Mouse (Mus musculus) spleen, postnatal 14 days (tissue): Measurements from ENCODE around the gene Rbms1.

Experiments
- DNase-seq, 2 experiments: peaks; one replicate each; pipeline ENCODE4 v3.0.0; 2021 to 2022; ENCODE audit warnings: low spot score in 2 of 2

The Rbms1 gene

GRCm38 (mm10) chr2:60809441-60809921 is 153.5 kb downstream of the Rbms1 start:
- DNase-seq, result no peak

- no peak for DNase-seq
These were observed 154.2 kb downstream of the Rbms1 start for GRCm38 (mm10) chr2:60808822-60809221.

DNA sequence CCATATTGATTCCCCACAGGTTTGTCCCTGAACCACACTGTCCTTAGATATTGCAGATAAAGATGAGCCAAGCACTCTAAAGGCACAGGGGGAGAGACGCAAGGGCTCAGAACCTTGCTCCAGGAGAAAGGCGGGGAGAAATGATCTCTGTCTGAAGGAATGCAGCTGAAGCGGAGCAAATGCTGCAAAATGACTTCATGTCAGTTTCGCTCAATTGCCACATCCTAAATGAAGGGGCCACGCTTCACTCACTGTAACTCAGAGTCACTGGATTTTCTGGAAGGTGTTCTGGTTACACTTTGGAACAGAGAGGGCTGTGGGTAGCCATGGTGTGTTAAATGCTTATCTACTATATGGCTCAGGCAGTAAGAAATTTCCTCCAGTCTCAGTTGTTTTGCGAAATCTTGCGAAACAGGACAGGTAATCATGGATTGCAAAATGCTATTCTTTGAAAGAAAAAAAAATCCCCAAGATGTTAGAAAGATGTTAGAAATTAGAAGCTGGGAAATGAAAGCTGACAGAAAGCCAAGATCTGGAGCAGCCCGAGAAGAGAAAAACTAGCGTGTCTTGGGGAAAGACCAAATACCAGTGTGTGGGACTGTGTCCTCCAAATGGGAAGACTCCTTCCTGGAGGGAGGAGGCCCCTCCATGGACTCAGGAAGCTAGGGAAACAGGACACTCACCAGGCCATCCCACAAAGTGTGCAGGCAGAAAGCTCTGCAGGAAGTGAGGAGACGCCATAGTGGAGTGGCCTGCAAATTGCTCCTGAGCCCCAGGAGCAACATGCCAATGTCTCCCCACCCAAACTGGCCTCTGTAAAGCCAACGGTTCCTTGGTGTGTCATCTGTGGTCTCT is 155.4 kb downstream of the Rbms1 start:
- DNase-seq, result no peak

GRCm38 (mm10) chr2:60804763-60805162 is 158.2 kb downstream of the Rbms1 start:
- no peak for DNase-seq

DNA sequence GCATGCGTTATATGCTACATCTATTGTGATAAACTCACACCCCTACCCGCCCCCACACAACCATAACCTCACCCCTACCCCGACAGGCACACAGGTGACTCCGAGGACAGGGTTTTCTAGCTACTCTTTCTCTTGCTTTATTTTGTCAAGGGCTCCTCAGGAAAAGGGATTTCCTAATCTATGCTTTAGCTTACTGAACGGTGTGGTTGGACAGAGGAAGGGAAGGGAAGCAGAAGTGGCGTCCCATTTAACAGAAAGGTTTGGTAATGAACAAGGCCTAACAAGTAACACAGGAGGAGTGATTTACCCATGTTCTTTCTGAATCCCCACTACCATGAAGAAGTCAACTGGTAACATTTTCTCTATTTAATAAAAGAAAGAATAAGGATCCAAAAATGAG is 159.6 kb downstream of the Rbms1 start:
- DNase-seq, result no peak

GRCm38 (mm10) chr2:60802828-60803227 is 160.2 kb downstream of the Rbms1 start:
- no peak for DNase-seq

DNA sequence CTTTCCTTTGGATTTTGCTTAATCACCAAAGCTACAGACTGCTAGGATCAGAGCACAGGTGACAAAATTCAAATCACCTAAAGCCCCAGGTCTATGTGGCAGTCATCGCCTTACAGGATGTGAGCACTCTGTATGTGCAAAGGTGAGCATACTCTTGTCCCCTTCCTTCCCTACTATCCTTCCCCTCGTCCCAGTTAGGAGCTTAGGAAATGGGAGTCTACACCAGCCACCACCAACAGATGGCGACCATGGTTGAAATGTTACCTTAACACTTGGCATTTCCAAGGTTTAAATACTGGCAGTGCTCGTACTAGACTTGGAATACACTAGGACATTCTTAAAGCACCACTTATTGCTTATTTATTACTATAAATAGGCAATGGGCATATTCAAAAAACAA is 160.8 kb downstream of the Rbms1 start:
- no peak for DNase-seq

DNA sequence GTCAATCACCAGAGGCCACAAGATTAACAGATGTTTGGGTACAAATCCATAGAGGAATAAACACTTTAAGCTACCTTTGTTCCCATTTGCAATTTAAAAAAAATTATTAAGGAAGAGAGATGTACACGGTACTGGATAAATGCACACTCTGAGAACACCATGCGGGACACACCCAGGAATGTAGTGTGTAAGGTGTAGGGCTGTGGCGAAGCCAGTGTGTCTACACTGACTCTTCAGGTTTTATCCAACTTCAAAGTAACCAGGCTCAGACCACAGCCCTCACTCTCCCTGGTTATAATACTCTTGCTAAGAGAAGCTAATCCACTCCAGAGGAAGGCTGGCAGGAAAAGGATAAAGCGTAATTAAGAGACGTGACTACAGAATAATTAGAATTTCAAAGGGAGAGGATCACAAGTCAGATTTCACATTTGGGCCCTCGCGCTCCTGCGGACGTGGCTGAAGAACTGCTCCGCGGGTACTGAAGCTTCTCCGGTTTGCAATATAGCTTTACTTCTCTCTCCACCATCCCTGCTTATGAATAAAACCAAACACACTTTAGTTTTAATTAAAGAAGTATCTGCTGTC is 161.3 kb downstream of the Rbms1 start:
- DNase-seq, result no peak

DNA sequence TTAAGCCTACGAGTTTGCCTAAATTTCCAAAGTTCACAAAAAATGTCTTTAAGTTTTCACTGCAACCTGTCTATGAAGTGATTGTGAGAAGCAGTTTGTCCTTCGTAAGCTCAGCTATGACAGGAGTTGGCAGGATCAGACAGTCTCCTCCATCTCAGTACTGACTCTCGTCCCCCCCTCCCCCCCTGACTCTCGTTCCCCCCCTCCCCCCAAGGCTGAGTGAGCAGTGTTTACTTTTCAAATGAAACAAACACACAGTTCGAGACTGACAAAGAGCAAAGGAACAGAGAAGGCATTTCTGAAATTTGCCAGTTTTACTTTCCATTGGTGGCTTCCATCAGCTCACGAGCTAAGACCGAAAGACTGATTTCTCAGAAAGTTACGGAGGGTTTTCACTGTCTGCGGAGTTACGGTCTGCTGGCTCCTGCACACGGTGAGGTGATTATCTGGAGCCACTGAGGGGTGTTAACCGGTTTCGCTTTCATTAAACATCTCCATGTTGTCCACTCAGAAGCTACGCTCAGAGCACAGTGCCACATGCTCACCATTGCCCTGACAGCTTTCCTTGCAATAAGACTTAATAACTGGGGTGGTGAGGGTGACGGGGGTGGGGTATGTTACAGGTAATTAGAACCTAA is 162.0 kb downstream of the Rbms1 start:
- no peak for DNase-seq

- DNase-seq, result no peak
These were observed 163.2 kb downstream of the Rbms1 start for GRCm38 (mm10) chr2:60799816-60800215.

- no peak for DNase-seq
These were observed 164.0 kb downstream of the Rbms1 start for GRCm38 (mm10) chr2:60798767-60799529.

DNA sequence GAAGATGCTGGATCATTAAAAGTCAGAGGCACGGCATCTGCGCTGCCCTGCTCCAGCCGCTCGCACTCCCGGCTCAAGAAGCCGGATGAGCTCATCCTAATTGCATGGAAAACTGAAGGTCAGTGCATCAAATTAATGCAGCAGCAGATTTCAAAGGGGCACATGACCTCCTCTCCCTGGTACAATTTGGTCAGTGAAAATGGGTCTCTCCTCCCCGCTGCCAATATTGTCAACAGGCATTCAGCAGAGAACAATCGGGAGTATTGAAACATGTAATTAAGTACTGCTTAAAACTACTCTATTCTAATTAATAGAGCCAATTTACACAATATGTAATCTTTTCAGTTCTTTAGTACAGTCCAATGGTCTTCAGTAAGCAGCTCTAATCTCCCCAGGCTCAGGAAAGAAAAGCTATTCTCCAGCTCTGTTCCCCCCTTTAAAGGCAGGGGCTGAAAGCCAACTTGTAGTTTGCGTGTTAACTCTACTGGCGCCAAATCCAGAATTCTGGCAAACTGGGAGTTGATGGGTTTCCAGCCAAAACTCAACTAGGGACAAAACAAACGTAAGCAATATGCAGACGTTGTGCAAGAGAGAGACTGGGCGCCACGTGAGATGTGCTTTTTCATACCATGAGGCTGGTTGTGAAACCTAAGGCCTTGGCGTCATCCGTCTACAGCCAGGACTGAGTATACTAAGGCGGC is 165.9 kb downstream of the Rbms1 start:
- no peak for DNase-seq

DNA sequence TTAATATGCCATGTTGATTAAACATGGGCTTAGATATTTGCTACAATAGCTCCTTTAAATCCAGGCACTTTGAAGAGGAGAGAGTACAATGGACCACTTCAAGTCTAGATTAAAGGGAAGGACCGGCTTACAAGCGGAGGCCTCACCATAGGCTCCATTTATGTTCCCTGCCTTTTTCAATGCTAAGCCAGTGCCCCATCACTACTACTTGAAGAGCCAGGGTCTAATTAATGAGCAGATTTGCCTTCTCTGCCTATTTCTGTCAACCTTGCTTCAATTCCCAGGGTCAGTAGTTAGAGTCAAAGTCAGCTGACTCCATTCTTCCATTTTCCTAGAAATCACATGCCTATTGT is 166.4 kb downstream of the Rbms1 start:
- no peak for DNase-seq

DNA sequence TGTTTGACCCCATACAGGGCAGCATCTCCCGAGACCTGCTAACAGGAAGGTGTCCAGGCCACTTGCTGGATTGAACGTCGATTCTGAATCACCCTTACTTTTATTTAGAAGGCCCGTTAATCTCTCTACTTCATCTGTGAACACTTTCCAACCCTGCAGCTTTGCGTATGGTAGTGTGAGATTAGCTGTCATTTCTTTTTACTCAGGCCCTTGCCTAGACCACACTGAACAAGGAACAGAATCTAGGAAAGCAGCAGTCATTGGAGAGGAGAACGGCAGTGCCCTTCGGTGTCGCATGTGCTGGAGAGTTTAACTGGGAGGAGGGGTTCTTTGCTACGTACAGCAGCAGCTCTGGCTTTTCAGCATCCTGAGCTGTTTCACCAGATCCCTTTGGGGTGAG is 167.1 kb downstream of the Rbms1 start:
- no peak for DNase-seq

DNA sequence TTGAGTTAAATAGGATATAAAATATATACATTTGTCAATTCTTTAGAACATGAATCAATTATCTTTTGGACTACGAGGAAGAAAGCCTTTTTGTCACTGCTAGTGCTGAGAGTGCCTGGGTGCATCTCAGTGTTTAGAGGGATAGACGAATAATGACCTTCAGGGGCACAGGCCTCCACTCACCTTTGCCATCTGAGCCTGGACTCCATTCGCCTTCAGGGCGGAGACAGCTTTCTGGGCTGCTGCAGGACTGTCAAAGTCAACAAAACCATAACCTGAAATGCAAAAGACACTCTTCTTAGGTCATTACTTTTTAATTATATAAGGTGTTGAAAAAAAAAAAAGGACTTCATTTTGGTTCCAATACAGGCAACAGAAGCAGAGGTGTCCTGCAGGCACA is 170.5 kb downstream of the Rbms1 start:
- DNase-seq, result no peak

GRCm38 (mm10) chr2:60789126-60789525 is 173.9 kb downstream of the Rbms1 start:
- DNase-seq, result no peak

GRCm38 (mm10) chr2:60788173-60788908 is 174.7 kb downstream of the Rbms1 start:
- no peak for DNase-seq

DNA sequence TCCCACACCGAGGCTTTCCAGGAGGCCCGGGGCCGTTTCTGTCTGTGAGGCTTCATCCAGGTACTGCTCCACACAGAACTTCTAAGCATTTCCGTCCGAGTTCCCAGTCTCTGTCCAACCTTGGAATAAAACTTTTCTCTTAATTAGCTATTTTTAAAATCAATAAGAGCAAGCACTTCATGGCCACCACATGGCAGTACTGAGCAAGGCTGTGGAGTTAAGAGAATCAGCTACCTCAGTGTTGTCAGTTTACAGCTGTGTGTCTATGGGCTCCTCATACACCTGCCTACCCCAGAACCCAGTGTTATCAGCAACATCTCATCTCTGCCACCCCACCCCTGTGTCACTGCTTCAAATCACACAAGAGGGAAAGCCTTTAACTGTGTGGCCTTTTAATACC is 175.9 kb downstream of the Rbms1 start:
- DNase-seq, result no peak

GRCm38 (mm10) chr2:60786289-60786688 is 176.7 kb downstream of the Rbms1 start:
- no peak for DNase-seq

DNA sequence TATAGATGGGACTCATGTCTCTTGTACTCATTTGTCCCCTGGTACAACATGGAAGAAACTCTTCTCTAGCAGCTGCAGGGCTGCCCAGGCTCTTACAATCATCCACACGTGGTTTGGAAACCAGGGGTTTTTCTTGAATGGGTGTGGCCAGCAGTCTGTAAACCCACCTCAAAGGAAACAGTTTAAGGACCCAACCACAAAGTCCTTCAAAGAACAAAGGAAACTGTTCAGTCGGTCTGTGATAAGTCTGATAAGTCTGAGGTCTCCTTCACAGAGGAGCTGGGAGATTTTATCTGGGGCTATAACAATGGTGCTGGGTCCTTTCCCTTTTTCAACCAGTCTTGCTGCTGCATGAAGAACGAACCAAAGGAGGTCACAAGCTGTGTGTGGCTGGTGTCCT is 188.5 kb downstream of the Rbms1 start:
- no peak for DNase-seq

GRCm38 (mm10) chr2:60773592-60773991 is 189.4 kb downstream of the Rbms1 start:
- no peak for DNase-seq
